ENCODE assay signal across 8 mouse cellular contexts in the genomic region with DNA sequence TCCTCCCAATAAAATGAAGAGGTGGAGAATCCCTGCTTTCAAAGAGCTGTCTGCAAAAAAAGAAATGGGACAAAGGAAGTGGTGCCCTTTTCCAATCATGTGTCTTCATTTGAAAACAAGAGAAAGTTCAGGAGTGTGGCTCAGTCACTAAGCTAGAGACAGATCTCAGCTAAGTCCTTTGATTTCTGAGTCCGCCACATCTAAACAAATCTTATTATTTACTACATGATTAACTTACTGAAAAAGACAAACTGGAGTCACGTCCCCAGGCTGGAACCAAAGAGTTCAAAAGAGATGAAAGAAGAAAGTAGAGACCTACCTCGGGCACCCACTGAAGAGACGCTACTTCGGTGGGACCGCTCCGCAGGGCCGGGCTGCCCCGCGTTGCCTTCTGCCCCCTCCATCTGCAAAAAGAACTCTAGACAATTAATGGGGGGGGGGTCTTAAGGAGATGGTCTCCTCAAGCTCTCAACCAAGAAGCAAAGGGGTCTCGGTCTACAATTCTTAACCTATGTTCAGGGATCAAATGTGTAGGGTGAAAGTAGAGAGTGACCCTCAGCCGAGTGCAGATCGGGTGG. TPM values are rescaled to one million over a fixed set of nuclear protein-coding genes. Genes with fewer than 3 reads are reported as not detected.
DNase-seq lines count a peak whose midpoint lies in the region; ATAC-seq and TF ChIP-seq lines count a peak whose summit lies in the region.

No protein-coding gene starts in this region.

- H3K9ac ChIP-seq in heart, embryonic 11.5 days (ENCODE audit: low read depth, low read length) = peak overlapping the region; percentile 89
- peak overlapping the region; percentile 86 for H3K9ac ChIP-seq in heart, embryonic 16.5 days (ENCODE audit: low read length)

- H3K79me2 ChIP-seq in macrophage (ENCODE audit: inconsistent target) = peaks cover 59% of the 10 kb centered on the region

- peaks cover 38% of the 10 kb centered on the region for H3K4me1 ChIP-seq in heart, embryonic 11.5 days (ENCODE audit: control insufficient read depth, insufficient read depth, low read length)
- peaks cover 75% of the 10 kb centered on the region for H3K4me1 ChIP-seq in E14TG2a.4 (replicated peaks; ENCODE audit: low read depth, low read length)
- peaks cover 54% of the 10 kb centered on the region for H3K4me1 ChIP-seq in heart, embryonic 16.5 days (ENCODE audit: control insufficient read depth, insufficient read depth, low read length)

- H3K4me3 ChIP-seq in heart, embryonic 11.5 days (ENCODE audit: low read depth, low read length) = peak overlapping the region; percentile 76
- H3K4me3 ChIP-seq in E14TG2a.4 (replicated peaks; ENCODE audit: low read length) (peak overlapping the region; percentile 93), macrophage (ENCODE audit: inconsistent target) (peak overlapping the region; percentile 95)
- H3K4me3 ChIP-seq in heart, embryonic 16.5 days (ENCODE audit: low read length) = peak overlapping the region; percentile 71

- ATAC-seq in heart, embryonic 11.5 days (replicated peaks; ENCODE audit: insufficient number of reproducible peaks, low FRiP score, low TSS enrichment) = no peak
- no peak for ATAC-seq in heart, embryonic 16.5 days (replicated peaks; ENCODE audit: extremely low read depth, insufficient read depth, low FRiP score)
- no peak for ATAC-seq in granulocyte monocyte progenitor cell, adult 5-6 weeks (replicated peaks; ENCODE audit: poor library complexity, severe bottlenecking)

- no peak for DNase-seq in heart, postnatal 25 days (ENCODE audit: low spot score)
- DNase-seq in right cerebral cortex, postnatal 36 days (ENCODE audit: low spot score in 2 of 2) = no peak
- no peak for DNase-seq in T-cell, adult 2 months (ENCODE audit: low spot score)

- no peaks in the 10 kb centered on the region for H3K27me3 ChIP-seq in heart, embryonic 11.5 days (ENCODE audit: control insufficient read depth, insufficient read depth, low read length)
- no peaks in the 10 kb centered on the region for H3K27me3 ChIP-seq in E14TG2a.4 (ENCODE audit: insufficient read depth, low read length)
- no peaks in the 10 kb centered on the region for H3K27me3 ChIP-seq in heart, embryonic 16.5 days (ENCODE audit: control insufficient read depth, insufficient read depth, low read length)

- H3K4me2 ChIP-seq in heart, embryonic 11.5 days = peak overlapping the region; percentile 81
- H3K4me2 ChIP-seq in heart, embryonic 16.5 days (ENCODE audit: low read depth, low read length) = peak overlapping the region; percentile 87

- H3K27ac ChIP-seq in heart, embryonic 11.5 days (ENCODE audit: low read depth, low read length) = no peak overlapping the region
- peak overlapping the region; percentile 9; the same call in 1 of the 2 replicates for H3K27ac ChIP-seq in heart, embryonic 16.5 days (ENCODE audit: low read length)
- peak overlapping the region; percentile 68 for H3K27ac ChIP-seq in macrophage

- no peaks in the 10 kb centered on the region for H3K9me3 ChIP-seq in heart, embryonic 11.5 days (replicated peaks; ENCODE audit: control insufficient read depth, low read length)
- H3K9me3 ChIP-seq in E14TG2a.4 (ENCODE audit: low read length) = no peaks in the 10 kb centered on the region
- no peaks in the 10 kb centered on the region for H3K9me3 ChIP-seq in heart, embryonic 16.5 days (replicated peaks; ENCODE audit: control insufficient read depth, low read length)

- intact Hi-C loops in heart, postnatal 25 days (cut with DNase I) = no loop called here

- H3K36me3 ChIP-seq in heart, embryonic 11.5 days (ENCODE audit: control insufficient read depth, insufficient read depth, low read length) = peaks cover 4% of the 10 kb centered on the region; the same call in 1 of the 2 replicates
- peaks cover 38% of the 10 kb centered on the region for H3K36me3 ChIP-seq in E14TG2a.4 (ENCODE audit: insufficient read depth, low read length)
- peaks cover 4% of the 10 kb centered on the region for H3K36me3 ChIP-seq in heart, embryonic 16.5 days (ENCODE audit: control insufficient read depth, insufficient read depth)
- H3K36me3 ChIP-seq in macrophage (ENCODE audit: inconsistent target) = peaks cover 22% of the 10 kb centered on the region; the same call in 1 of the 2 replicates

- TF ChIP-seq CTCF in E14TG2a.4 (conservative IDR thresholded peaks at IDR 0.05; ENCODE audit: low read length) = no peak

- 11% methylated on average over 13 of the region's 13 CpGs for WGBS in heart, embryonic 11.5 days (ENCODE audit: insufficient replicate concordance)
- WGBS in heart, embryonic 16.5 days = 7% methylated on average over 13 of the region's 13 CpGs
- WGBS in macrophage (ENCODE audit: missing documents) = 6% methylated on average over 13 of the region's 13 CpGs

RNA-seq across cellular contexts. Expression of gene Frmd8, which starts 0.6 kb away (rescaled TPM):
- 15.4 and 19.3 TPM in 2 replicates for polyA plus RNA-seq in heart, embryonic 11.5 days (2014; fragmentation: Nextera tagmentation; extraction: Ambion mirVana)
- 10 to 100 TPM in 1 of 2 experiments, 1 to 10 TPM in 1; 8.9 to 11.1 TPM for total RNA-seq in heart, postnatal 25 days (2021)
- 33.6 and 34.8 TPM in 2 replicates for polyA plus RNA-seq in heart, embryonic 16.5 days (2015; fragmentation: Nextera tagmentation; extraction: Ambion mirVana)
- total RNA-seq in macrophage (2018; cell fraction: chromatin; rRNA removed) = 10 to 100 TPM in 20 of 26 experiments, 1 to 10 TPM in 6; 4.2 to 72.2 (median 26.5) TPM
- 10 to 100 TPM; 14.6 to 30.6 (median 23.5) TPM for total RNA-seq in macrophage (2018; cell fraction: cytosol; rRNA removed)
- 10 to 100 TPM in 25 of 26 experiments, 1 to 10 TPM in 1; 8.8 to 44.5 (median 22.9) TPM for total RNA-seq in macrophage (2018; cell fraction: nucleus; rRNA removed)
- 8.1 to 26.2 TPM (median 19.8 TPM) in 3 replicates for polyA plus RNA-seq in macrophage (2018)
- 17.9 and 25.4 TPM in 2 replicates for total RNA-seq in granulocyte monocyte progenitor cell, adult 5-6 weeks (2014; fragmentation: Nextera tagmentation)
- total RNA-seq in granulocyte monocyte progenitor cell, adult 5-6 weeks (2017) = 19.0 and 28.4 TPM in 2 replicates

RNA-seq across cellular contexts. Expression of gene Slc25a45, which starts 3.1 kb away (rescaled TPM):
- polyA plus RNA-seq in heart, embryonic 11.5 days (2014; fragmentation: Nextera tagmentation; extraction: Ambion mirVana) = 2.1 and 2.3 TPM in 2 replicates
- total RNA-seq in heart, postnatal 25 days (2021) = 1 to 10 TPM; 3.5 to 4.1 TPM
- 4.6 and 5.0 TPM in 2 replicates for polyA plus RNA-seq in heart, embryonic 16.5 days (2015; fragmentation: Nextera tagmentation; extraction: Ambion mirVana)
- 100 to 1,000 TPM in 13 of 26 experiments, 10 to 100 TPM in 11, 1 to 10 TPM in 2; 8.2 to 252 (median 93.8) TPM for total RNA-seq in macrophage (2018; cell fraction: chromatin; rRNA removed)
- total RNA-seq in macrophage (2018; cell fraction: cytosol; rRNA removed) = 10 to 100 TPM; 23.1 to 86.6 (median 55.7) TPM
- 100 to 1,000 TPM in 15 of 26 experiments, 10 to 100 TPM in 11; 18.0 to 263 (median 107) TPM for total RNA-seq in macrophage (2018; cell fraction: nucleus; rRNA removed)
- 44.6 to 74.8 TPM (median 53.2 TPM) in 3 replicates for polyA plus RNA-seq in macrophage (2018)
- total RNA-seq in granulocyte monocyte progenitor cell, adult 5-6 weeks (2014; fragmentation: Nextera tagmentation) = 38.2 and 44.5 TPM in 2 replicates
- 35.5 and 35.6 TPM in 2 replicates for total RNA-seq in granulocyte monocyte progenitor cell, adult 5-6 weeks (2017)

RNA-seq across cellular contexts. Expression of gene Tigd3, which starts 19.5 kb away (rescaled TPM):
- 1.5 and 2.6 TPM in 2 replicates for polyA plus RNA-seq in heart, embryonic 11.5 days (2014; fragmentation: Nextera tagmentation; extraction: Ambion mirVana)
- total RNA-seq in heart, postnatal 25 days (2021) = under 1 TPM; 0.22 to 0.68 TPM
- polyA plus RNA-seq in heart, embryonic 16.5 days (2015; fragmentation: Nextera tagmentation; extraction: Ambion mirVana) = 1.5 and 1.6 TPM in 2 replicates
- total RNA-seq in macrophage (2018; cell fraction: chromatin; rRNA removed) = 1 to 10 TPM; 1.4 to 4.4 (median 2.5) TPM
- total RNA-seq in macrophage (2018; cell fraction: cytosol; rRNA removed) = under 1 TPM in 24 of 26 experiments, not detected in 2; 0.07 to 0.34 (median 0.16) TPM
- 1 to 10 TPM in 25 of 26 experiments, under 1 TPM in 1; 0.81 to 6.3 (median 2.3) TPM for total RNA-seq in macrophage (2018; cell fraction: nucleus; rRNA removed)
- polyA plus RNA-seq in macrophage (2018) = 0.16 to 0.59 TPM (median 0.16 TPM) in 3 replicates
- 1.1 and 2.5 TPM in 2 replicates for total RNA-seq in granulocyte monocyte progenitor cell, adult 5-6 weeks (2014; fragmentation: Nextera tagmentation)
- 2.3 and 4.4 TPM in 2 replicates for total RNA-seq in granulocyte monocyte progenitor cell, adult 5-6 weeks (2017)

RNA-seq across cellular contexts. Expression of gene Dpf2, which starts 38.3 kb away (rescaled TPM):
- polyA plus RNA-seq in heart, embryonic 11.5 days (2014; fragmentation: Nextera tagmentation; extraction: Ambion mirVana) = 105 and 119 TPM in 2 replicates
- 10 to 100 TPM; 87.4 to 96.1 TPM for total RNA-seq in heart, postnatal 25 days (2021)
- polyA plus RNA-seq in heart, embryonic 16.5 days (2015; fragmentation: Nextera tagmentation; extraction: Ambion mirVana) = 97.5 and 103 TPM in 2 replicates
- 100 to 1,000 TPM; 120 to 363 (median 230) TPM for total RNA-seq in macrophage (2018; cell fraction: chromatin; rRNA removed)
- 10 to 100 TPM; 47.8 to 94.3 (median 66.1) TPM for total RNA-seq in macrophage (2018; cell fraction: cytosol; rRNA removed)
- total RNA-seq in macrophage (2018; cell fraction: nucleus; rRNA removed) = 100 to 1,000 TPM in 25 of 26 experiments, 10 to 100 TPM in 1; 95.7 to 252 (median 134) TPM
- 53.9 to 215 TPM (median 57.4 TPM) in 3 replicates for polyA plus RNA-seq in macrophage (2018)
- total RNA-seq in granulocyte monocyte progenitor cell, adult 5-6 weeks (2014; fragmentation: Nextera tagmentation) = 97.3 and 126 TPM in 2 replicates
- 62.7 and 108 TPM in 2 replicates for total RNA-seq in granulocyte monocyte progenitor cell, adult 5-6 weeks (2017)

RNA-seq across cellular contexts. Expression of gene Cdc42ep2, which starts 50.1 kb away (rescaled TPM):
- polyA plus RNA-seq in heart, embryonic 11.5 days (2014; fragmentation: Nextera tagmentation; extraction: Ambion mirVana) = 6.3 and 7.6 TPM in 2 replicates
- total RNA-seq in heart, postnatal 25 days (2021) = 1 to 10 TPM; 9.1 to 9.8 TPM
- polyA plus RNA-seq in heart, embryonic 16.5 days (2015; fragmentation: Nextera tagmentation; extraction: Ambion mirVana) = 12.4 and 12.6 TPM in 2 replicates
- total RNA-seq in macrophage (2018; cell fraction: chromatin; rRNA removed) = 10 to 100 TPM in 18 of 26 experiments, 1 to 10 TPM in 8; 1.4 to 54.4 (median 20.2) TPM
- total RNA-seq in macrophage (2018; cell fraction: cytosol; rRNA removed) = 10 to 100 TPM in 15 of 26 experiments, 1 to 10 TPM in 11; 2.5 to 82.6 (median 12.6) TPM
- 10 to 100 TPM in 18 of 26 experiments, 1 to 10 TPM in 8; 2.4 to 66.7 (median 20.1) TPM for total RNA-seq in macrophage (2018; cell fraction: nucleus; rRNA removed)
- 1.2 to 3.4 TPM (median 1.7 TPM) in 3 replicates for polyA plus RNA-seq in macrophage (2018)
- 0.23 TPM in 1 of 2 replicates, not detected in the other for total RNA-seq in granulocyte monocyte progenitor cell, adult 5-6 weeks (2014; fragmentation: Nextera tagmentation)
- not detected in 2 replicates for total RNA-seq in granulocyte monocyte progenitor cell, adult 5-6 weeks (2017)
